In the genomic region with DNA sequence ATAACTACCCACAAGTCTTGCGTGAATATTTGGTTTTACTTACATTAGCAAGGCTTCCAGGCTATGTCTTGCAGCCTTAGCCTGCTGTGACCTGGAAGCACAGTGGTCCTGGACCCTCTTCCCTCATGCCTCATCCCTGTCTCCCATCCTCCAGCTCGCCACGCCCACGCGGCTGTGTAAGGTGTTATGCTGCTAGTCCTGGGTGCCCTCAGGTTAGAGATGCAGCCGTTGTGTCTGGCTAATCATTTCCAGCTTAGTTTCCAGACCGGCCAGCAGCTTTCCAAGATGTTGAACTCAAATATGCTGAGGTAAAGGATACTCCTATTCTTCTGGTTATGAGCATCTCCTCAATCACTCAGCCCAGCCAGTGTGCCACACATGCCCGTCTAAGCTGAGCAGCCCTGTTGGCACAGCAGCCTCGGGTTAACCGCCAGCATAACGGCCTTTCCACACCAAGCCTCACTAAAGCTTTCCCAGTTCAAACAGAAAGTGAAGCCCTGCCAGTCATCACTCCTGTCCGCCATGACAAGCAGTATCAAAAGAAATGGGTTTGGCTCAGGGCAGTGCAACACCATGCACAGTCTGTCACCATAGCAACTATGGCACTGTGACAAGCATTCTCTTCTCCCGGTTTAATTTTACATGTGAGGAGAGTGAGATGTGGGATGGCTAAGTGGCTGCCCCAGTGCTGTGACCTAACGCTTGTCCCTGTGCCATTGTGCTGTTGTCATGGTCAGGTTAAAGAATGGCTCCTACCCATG, we compare ENCODE assay signal across 9 mouse cellular contexts.
DNase-seq lines count a peak whose midpoint lies in the region; ATAC-seq lines count a peak whose summit lies in the region.
"Had no signal": no experiment of that assay in that cellular context is flagged by ENCODE, and none has a peak within 500 bp of the region (broad histone marks: within the 10 kb centered on the region; RNA-seq: fewer than 3 reads in every experiment).

No protein-coding gene starts in this region.

- ATAC-seq in lung, embryonic 16.5 days (ENCODE audit: low read depth) = peak; percentile 49; the same call in 1 of the 2 replicates
- peak; percentile 95 for ATAC-seq in hindbrain, embryonic 11.5 days (ENCODE audit: low FRiP score)
- no peak for ATAC-seq in megakaryocyte-erythroid progenitor cell, adult 5-6 weeks (replicated peaks; ENCODE audit: low FRiP score, low TSS enrichment, poor library complexity, severe bottlenecking)
- no peak for ATAC-seq in erythroid progenitor cell, adult 5-6 weeks (replicated peaks; ENCODE audit: low FRiP score, poor library complexity, severe bottlenecking)

- H3K27me3 ChIP-seq in lung, embryonic 16.5 days (ENCODE audit: control insufficient read depth, insufficient read depth, low read depth, low read length) = no peaks in the 10 kb centered on the region
- no peaks in the 10 kb centered on the region for H3K27me3 ChIP-seq in hindbrain, embryonic 11.5 days (ENCODE audit: control insufficient read depth, insufficient read depth, low read length)

- no peak overlapping the region for H3K4me3 ChIP-seq in lung, embryonic 16.5 days (ENCODE audit: low read length)
- no peak overlapping the region for H3K4me3 ChIP-seq in hindbrain, embryonic 11.5 days (ENCODE audit: low read depth, low read length)

- H3K36me3 ChIP-seq in lung, embryonic 16.5 days (ENCODE audit: control insufficient read depth, insufficient read depth, low read length) = no peaks in the 10 kb centered on the region
- H3K36me3 ChIP-seq in hindbrain, embryonic 11.5 days (ENCODE audit: control insufficient read depth, insufficient read depth, low read length) = no peaks in the 10 kb centered on the region

- H3K9ac ChIP-seq in lung, embryonic 16.5 days (ENCODE audit: low read length) = no peak overlapping the region
- no peak overlapping the region for H3K9ac ChIP-seq in hindbrain, embryonic 11.5 days (ENCODE audit: low read depth, low read length)

- no peaks in the 10 kb centered on the region for H3K9me3 ChIP-seq in lung, embryonic 16.5 days (ENCODE audit: control insufficient read depth, low read length)
- no peaks in the 10 kb centered on the region for H3K9me3 ChIP-seq in hindbrain, embryonic 11.5 days (ENCODE audit: control insufficient read depth, low read length)

- H3K27ac ChIP-seq in lung, embryonic 16.5 days (ENCODE audit: low read length) = no peak overlapping the region
- peak overlapping the region; percentile 74 for H3K27ac ChIP-seq in hindbrain, embryonic 11.5 days (ENCODE audit: low read depth, low read length)
- H3K27ac ChIP-seq: macrophage had no signal

- intact Hi-C loops in left cerebral cortex, postnatal 36 days (cut with DNase I) = no loop called here

- H3K4me2 ChIP-seq in lung, embryonic 16.5 days (ENCODE audit: low read depth, low read length) = no peak overlapping the region
- H3K4me2 ChIP-seq in hindbrain, embryonic 11.5 days (replicated peaks; ENCODE audit: low read depth, low read length) = no peak overlapping the region

- H3K4me1 ChIP-seq in lung, embryonic 16.5 days (replicated peaks; ENCODE audit: control insufficient read depth, insufficient read depth, low read length) = peaks cover 7% of the 10 kb centered on the region; the same call in 1 of the 2 replicates
- H3K4me1 ChIP-seq in hindbrain, embryonic 11.5 days (replicated peaks; ENCODE audit: control insufficient read depth, insufficient read depth, low read length) = peaks cover 9% of the 10 kb centered on the region

- WGBS in lung, embryonic 16.5 days = 67% methylated on average over 14 of the region's 14 CpGs
- 52% methylated on average over 14 of the region's 14 CpGs for WGBS in hindbrain, embryonic 11.5 days

- no peak for DNase-seq in lung, postnatal 36 days
- DNase-seq in hindbrain, embryonic 11.5 days (ENCODE audit: low spot score) = peak; percentile 74
- peak; percentile 57 to 60 for DNase-seq in left cerebral cortex, postnatal 36 days (ENCODE audit: low spot score in 2 of 2)
- peak; percentile 62 for DNase-seq in right cerebral cortex, postnatal 4 days
- no peak for DNase-seq in urinary bladder, postnatal 25 days (ENCODE audit: low spot score)

Comparison
In these comparisons a context has a peak if more than half of its experiments do, and no peak if none do; other contexts are left out.
1. ATAC-seq: peak in lung, embryonic 16.5 days (single experiment) and hindbrain, embryonic 11.5 days (single experiment); none in megakaryocyte-erythroid progenitor cell, adult 5-6 weeks (single experiment) and erythroid progenitor cell, adult 5-6 weeks (single experiment).
2. DNase-seq: peak in hindbrain, embryonic 11.5 days (single experiment), left cerebral cortex, postnatal 36 days (2 of 2) and right cerebral cortex, postnatal 4 days (single experiment); none in lung, postnatal 36 days (single experiment) and urinary bladder, postnatal 25 days (single experiment).